Mouse (Mus musculus) lung, adult 2 months (tissue): Measurements from ENCODE around the gene Cdc42ep5.

Experiments
- CTCF ChIP-seq: fragments of 200-500 bp; IDR thresholded peaks from 2 replicates; pipeline ENCODE4 v1.5.1; 2011; ENCODE audit warnings: mild to moderate bottlenecking, low read length, control low read depth; ENCODE audit not compliant: insufficient read depth
- POLR2A ChIP-seq: fragments of 200-500 bp; IDR thresholded peaks from 2 replicates; pipeline ENCODE4 v1.6.1; 2011; ENCODE audit warnings: low read depth, mild to moderate bottlenecking, control low read depth, low read length, borderline replicate concordance; ENCODE audit errors: extremely low read depth

DNA sequence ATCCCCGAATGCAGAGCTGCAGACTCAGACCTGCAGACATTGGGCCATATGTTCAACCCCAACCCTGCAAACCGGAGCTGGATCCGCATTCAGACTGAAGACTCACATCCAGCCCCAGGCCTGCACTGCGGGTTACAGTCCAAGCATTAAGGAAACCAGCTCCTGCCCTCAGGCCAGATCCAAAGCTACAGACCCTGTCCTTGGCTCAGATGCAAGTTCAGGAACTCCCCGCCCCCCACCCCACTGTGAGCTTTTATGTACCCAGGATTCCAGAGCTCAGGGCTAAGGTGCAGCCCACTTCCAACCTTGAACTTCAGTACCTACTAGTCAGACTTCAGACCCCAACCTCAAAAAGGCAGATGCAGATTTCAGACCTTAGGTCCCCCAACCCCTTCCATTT is 39.8 kb downstream of the Cdc42ep5 start:
- TF ChIP-seq POLR2A = no peak
- no peak for TF ChIP-seq CTCF
